Mouse (Mus musculus): ENCODE measurements around the gene Myoz1. TPM values are rescaled to one million over a fixed set of nuclear protein-coding genes. Genes with fewer than 3 reads are reported as not detected.

Gene Myoz1
- total and polyA plus RNA-seq, 2 experiments, result 0.46 TPM; not detected in 1

GRCm38 (mm10) chr14:20635546-20635945 lies 20.8 kb downstream of the Myoz1 start:
- Histone ChIP-seq H3K9ac (ENCODE audit: low read depth, low read length) (no peak overlapping the region), H3K4me1 (ENCODE audit: control insufficient read depth, insufficient read depth, low read length) (0 out of 2 replicates have a peak, but pooled peaks cover 3% of the 10 kb centered on the region), H3K27me3 (ENCODE audit: control insufficient read depth, insufficient read depth, low read length) (no peaks in the 10 kb centered on the region), H3K36me3 (ENCODE audit: control insufficient read depth, insufficient read depth, low read length) (no peaks in the 10 kb centered on the region), H3K4me3 (ENCODE audit: insufficient read depth, low read depth, low read length) (no peak overlapping the region), H3K79me2 (ENCODE audit: control insufficient read depth, insufficient read depth, low read length) (no peaks in the 10 kb centered on the region; the same call in 1 of the 2 replicates), H3K27ac (replicated peaks; ENCODE audit: insufficient read depth, low read depth, low read length) (no peak overlapping the region)
- DNase-seq (ENCODE audit: extremely low read depth, low read depth, low spot score), result no peak
- no peak for TF ChIP-seq POLR2A (IDR thresholded peaks at IDR 0.05; ENCODE audit: extremely low read depth, insufficient read depth, low read length)
- no peak for TF ChIP-seq CTCF (IDR thresholded peaks at IDR 0.05; ENCODE audit: low read depth, low read length)
- 98% methylated on average over 2 of the region's 2 CpGs for WGBS

GRCm38 (mm10) chr14:20631253-20631652 lies 25.1 kb downstream of the Myoz1 start:
- DNase-seq (ENCODE audit: extremely low read depth, low read depth, low spot score), result no peak
- Histone ChIP-seq H3K79me2 (ENCODE audit: control insufficient read depth, insufficient read depth, low read length) (no peaks in the 10 kb centered on the region; the same call in 1 of the 2 replicates), H3K36me3 (ENCODE audit: control insufficient read depth, insufficient read depth, low read length) (no peaks in the 10 kb centered on the region), H3K4me1 (ENCODE audit: control insufficient read depth, insufficient read depth, low read length) (no peaks in the 10 kb centered on the region), H3K4me3 (ENCODE audit: insufficient read depth, low read depth, low read length) (no peak overlapping the region), H3K27ac (replicated peaks; ENCODE audit: insufficient read depth, low read depth, low read length) (no peak overlapping the region), H3K27me3 (ENCODE audit: control insufficient read depth, insufficient read depth, low read length) (no peaks in the 10 kb centered on the region), H3K9ac (ENCODE audit: low read depth, low read length) (no peak overlapping the region)
- no peak for TF ChIP-seq POLR2A (IDR thresholded peaks at IDR 0.05; ENCODE audit: extremely low read depth, insufficient read depth, low read length)
- no peak for TF ChIP-seq CTCF (IDR thresholded peaks at IDR 0.05; ENCODE audit: low read depth, low read length)
- 58% methylated on average over 4 of the region's 4 CpGs for WGBS

- H3K79me2 ChIP-seq (ENCODE audit: control insufficient read depth, insufficient read depth, low read length), result no peaks in the 10 kb centered on the region; the same call in 1 of the 2 replicates
- DNase-seq (ENCODE audit: extremely low read depth, low read depth, low spot score), result no peak
- 93% methylated on average over 3 of the region's 3 CpGs for WGBS
- no peak overlapping the region for H3K4me3 ChIP-seq (ENCODE audit: insufficient read depth, low read depth, low read length)
- H3K27ac ChIP-seq (replicated peaks; ENCODE audit: insufficient read depth, low read depth, low read length), result no peak overlapping the region
- TF ChIP-seq POLR2A (IDR thresholded peaks at IDR 0.05; ENCODE audit: extremely low read depth, insufficient read depth, low read length) (no peak), CTCF (IDR thresholded peaks at IDR 0.05; ENCODE audit: low read depth, low read length) (no peak)
- no peaks in the 10 kb centered on the region for H3K27me3 ChIP-seq (ENCODE audit: control insufficient read depth, insufficient read depth, low read length)
- no peaks in the 10 kb centered on the region for H3K4me1 ChIP-seq (ENCODE audit: control insufficient read depth, insufficient read depth, low read length)
- no peaks in the 10 kb centered on the region for H3K36me3 ChIP-seq (ENCODE audit: control insufficient read depth, insufficient read depth, low read length)
- H3K9ac ChIP-seq (ENCODE audit: low read depth, low read length), result no peak overlapping the region
These were observed 29.4 kb downstream of the Myoz1 start for GRCm38 (mm10) chr14:20626971-20627370.

- DNase-seq (ENCODE audit: extremely low read depth, low read depth, low spot score), result peak; percentile 7
- H3K36me3 ChIP-seq (ENCODE audit: control insufficient read depth, insufficient read depth, low read length), result no peaks in the 10 kb centered on the region
- H3K4me3 ChIP-seq (ENCODE audit: insufficient read depth, low read depth, low read length), result no peak overlapping the region
- no peak for TF ChIP-seq CTCF (IDR thresholded peaks at IDR 0.05; ENCODE audit: low read depth, low read length)
- TF ChIP-seq POLR2A (IDR thresholded peaks at IDR 0.05; ENCODE audit: extremely low read depth, insufficient read depth, low read length), result no peak
- no peak overlapping the region for H3K27ac ChIP-seq (replicated peaks; ENCODE audit: insufficient read depth, low read depth, low read length)
- H3K4me1 ChIP-seq (ENCODE audit: control insufficient read depth, insufficient read depth, low read length), result no peaks in the 10 kb centered on the region
- no peaks in the 10 kb centered on the region for H3K27me3 ChIP-seq (ENCODE audit: control insufficient read depth, insufficient read depth, low read length)
- no peaks in the 10 kb centered on the region; the same call in 1 of the 2 replicates for H3K79me2 ChIP-seq (ENCODE audit: control insufficient read depth, insufficient read depth, low read length)
- 49% methylated on average over 2 of the region's 2 CpGs for WGBS
- H3K9ac ChIP-seq (ENCODE audit: low read depth, low read length), result no peak overlapping the region
These were observed 29.9 kb downstream of the Myoz1 start for GRCm38 (mm10) chr14:20626447-20626846.

- WGBS, result 94% methylated on average over 3 of the region's 3 CpGs
- TF ChIP-seq POLR2A (IDR thresholded peaks at IDR 0.05; ENCODE audit: extremely low read depth, insufficient read depth, low read length), result no peak
- TF ChIP-seq CTCF (IDR thresholded peaks at IDR 0.05; ENCODE audit: low read depth, low read length), result no peak
- Histone ChIP-seq H3K9ac (ENCODE audit: low read depth, low read length) (no peak overlapping the region), H3K4me3 (ENCODE audit: insufficient read depth, low read depth, low read length) (no peak overlapping the region), H3K27me3 (ENCODE audit: control insufficient read depth, insufficient read depth, low read length) (no peaks in the 10 kb centered on the region), H3K36me3 (ENCODE audit: control insufficient read depth, insufficient read depth, low read length) (no peaks in the 10 kb centered on the region), H3K4me1 (ENCODE audit: control insufficient read depth, insufficient read depth, low read length) (no peaks in the 10 kb centered on the region), H3K79me2 (ENCODE audit: control insufficient read depth, insufficient read depth, low read length) (no peaks in the 10 kb centered on the region), H3K27ac (replicated peaks; ENCODE audit: insufficient read depth, low read depth, low read length) (no peak overlapping the region)
- DNase-seq (ENCODE audit: extremely low read depth, low read depth, low spot score), result no peak
These were observed 33.4 kb downstream of the Myoz1 start for GRCm38 (mm10) chr14:20622907-20623306.

GRCm38 (mm10) chr14:20622412-20622811 lies 33.9 kb downstream of the Myoz1 start:
- Histone ChIP-seq H3K79me2 (ENCODE audit: control insufficient read depth, insufficient read depth, low read length) (no peaks in the 10 kb centered on the region), H3K9ac (ENCODE audit: low read depth, low read length) (no peak overlapping the region), H3K4me1 (ENCODE audit: control insufficient read depth, insufficient read depth, low read length) (no peaks in the 10 kb centered on the region), H3K27ac (replicated peaks; ENCODE audit: insufficient read depth, low read depth, low read length) (no peak overlapping the region), H3K4me3 (ENCODE audit: insufficient read depth, low read depth, low read length) (no peak overlapping the region), H3K36me3 (ENCODE audit: control insufficient read depth, insufficient read depth, low read length) (no peaks in the 10 kb centered on the region), H3K27me3 (ENCODE audit: control insufficient read depth, insufficient read depth, low read length) (no peaks in the 10 kb centered on the region)
- 84% methylated on average over 2 of the region's 2 CpGs for WGBS
- TF ChIP-seq CTCF (IDR thresholded peaks at IDR 0.05; ENCODE audit: low read depth, low read length), result no peak
- no peak for TF ChIP-seq POLR2A (IDR thresholded peaks at IDR 0.05; ENCODE audit: extremely low read depth, insufficient read depth, low read length)
- DNase-seq (ENCODE audit: extremely low read depth, low read depth, low spot score), result no peak
